Mouse (Mus musculus) CH12.LX (cell line): ENCODE data around the gene Ube2v1.

Source experiments
- CTCF ChIP-seq, 2 experiments: IDR thresholded peaks in 1 of 2; conservative IDR thresholded peaks in 1 of 2; 2 replicates each; pipeline ENCODE4 v1.5.1; 2011 to 2012; ENCODE audit warnings: low read depth in 2 of 2, low read length in 2 of 2, improper control_type of control experiment in 1 of 2, inconsistent platforms in 1 of 2, mild to moderate bottlenecking in 1 of 2, moderate library complexity in 1 of 2
- GABPA ChIP-seq: IDR thresholded peaks from 2 replicates; pipeline ENCODE4 v1.6.1; 2012; ENCODE audit warnings: low read depth, low read length, improper control_type of control experiment, inconsistent platforms; ENCODE audit not compliant: insufficient replicate concordance
- HCFC1 ChIP-seq: IDR thresholded peaks from 2 replicates; pipeline ENCODE4 v1.6.1; 2012; ENCODE audit warnings: low read depth, mild to moderate bottlenecking, inconsistent platforms, low read length, improper control_type of control experiment
- IRF4 ChIP-seq: IDR thresholded peaks from 2 replicates; pipeline ENCODE4 v1.6.1; 2014; ENCODE audit warnings: low read depth, mild to moderate bottlenecking, inconsistent platforms, low read length, improper control_type of control experiment
- MAFK ChIP-seq: IDR thresholded peaks from 2 replicates; pipeline ENCODE4 v1.6.1; 2011; ENCODE audit warnings: low read length, improper control_type of control experiment; ENCODE audit not compliant: insufficient replicate concordance
- ZC3H11A ChIP-seq: IDR thresholded peaks from 2 replicates; pipeline ENCODE4 v1.6.1; 2012; ENCODE audit warnings: low read depth, mild to moderate bottlenecking, inconsistent platforms, low read length, improper control_type of control experiment

- TF ChIP-seq IRF4 (no peak), HCFC1 (no peak), CTCF (conservative IDR thresholded peaks at IDR 0.05 in 1 of 2, IDR thresholded peaks at IDR 0.05 in 1 of 2; ENCODE audit: low read depth in 2 of 2, low read length in 2 of 2) (no peak), ZC3H11A (no peak), GABPA (no peak), MAFK (no peak)
Measured at GRCm38 (mm10) chr2:167563035-167563434, 68.9 kb downstream of the Ube2v1 start.
